Mouse (Mus musculus) stomach, postnatal 0 days (tissue): ENCODE data around the gene Dhx37.

ENCODE experiments used
- CTCF ChIP-seq: IDR thresholded peaks from 2 replicates; pipeline ENCODE4 v1.5.1; 2016; ENCODE audit warnings: antibody characterized with exemption, low read depth, mild to moderate bottlenecking, moderate library complexity
- EP300 ChIP-seq: optimal IDR thresholded peaks from 2 replicates; pipeline ENCODE3; 2016; ENCODE audit warnings: antibody characterized with exemption

GRCm38 (mm10) chr5:125370950-125371693, 62.8 kb downstream of the Dhx37 start:
- TF ChIP-seq CTCF (peak; percentile 41), EP300 (no peak)
